Mouse (Mus musculus): ENCODE results near the gene Efcab14. TPM values are rescaled to one million over a fixed set of nuclear protein-coding genes. Genes with fewer than 3 reads are reported as not detected.

Efcab14 gene
- polyA plus RNA-seq, 1 experiment from 2014 or later: 26.2 TPM

DNA sequence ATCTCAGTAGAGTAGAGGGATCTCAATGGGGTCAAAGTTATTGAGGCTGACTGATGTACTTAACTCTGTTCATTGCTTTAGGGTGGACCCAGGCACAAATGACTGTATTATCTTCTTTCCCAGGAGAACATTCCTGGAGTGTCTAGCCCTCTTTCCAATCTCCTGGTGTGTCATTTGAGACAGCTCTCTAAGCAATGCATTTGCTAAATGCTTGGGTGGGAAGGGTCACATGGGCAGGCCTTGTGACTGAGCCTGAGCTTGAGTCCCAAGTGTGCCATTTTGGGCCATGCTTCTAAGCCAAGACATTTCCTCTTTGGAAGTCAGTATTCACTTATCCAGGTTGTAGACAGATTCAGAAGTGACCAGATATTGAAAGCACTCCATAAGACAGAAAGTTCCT lies 83.9 kb downstream of the Efcab14 start:
- no peaks in the 10 kb centered on the region for H3K4me1 ChIP-seq (ENCODE audit: control insufficient read depth, insufficient read depth, low read length)
- H3K27ac ChIP-seq (ENCODE audit: low read depth, low read length): no peak overlapping the region
- no peaks in the 10 kb centered on the region for H3K27me3 ChIP-seq (ENCODE audit: control insufficient read depth, insufficient read depth, low read length)
- H3K9me3 ChIP-seq (ENCODE audit: control insufficient read depth, low read length): no peaks in the 10 kb centered on the region
- H3K9ac ChIP-seq (replicated peaks; ENCODE audit: low read depth, low read length): no peak overlapping the region
- ATAC-seq (ENCODE audit: low read depth): no peak
- no peak overlapping the region for H3K4me2 ChIP-seq (ENCODE audit: low read depth, low read length)
- H3K36me3 ChIP-seq (ENCODE audit: control insufficient read depth, insufficient read depth, low read length): no peaks in the 10 kb centered on the region
- no peak overlapping the region for H3K4me3 ChIP-seq (ENCODE audit: low read depth, low read length)

DNA sequence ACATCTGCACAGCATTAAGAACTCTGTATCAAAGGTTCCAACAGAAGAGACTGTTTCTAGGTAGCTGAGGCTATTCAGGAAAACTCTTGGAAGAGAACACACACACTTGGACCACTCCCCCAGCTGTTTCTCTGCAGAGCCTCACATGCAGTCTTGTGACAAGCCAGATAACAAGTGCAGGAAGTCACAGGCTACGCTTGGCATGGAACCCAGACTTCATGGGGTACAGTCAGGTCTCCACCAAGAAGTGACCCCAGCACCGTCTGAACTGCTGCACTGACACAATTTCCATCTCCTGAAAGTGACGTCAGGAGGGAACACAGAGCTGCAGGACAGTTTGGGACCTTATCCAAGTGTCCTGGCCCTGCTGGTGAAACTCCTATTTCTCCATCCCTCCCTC lies 84.4 kb downstream of the Efcab14 start:
- Histone ChIP-seq H3K4me1 (ENCODE audit: control insufficient read depth, insufficient read depth, low read length) (no peaks in the 10 kb centered on the region), H3K27ac (ENCODE audit: low read depth, low read length) (no peak overlapping the region), H3K9ac (replicated peaks; ENCODE audit: low read depth, low read length) (no peak overlapping the region), H3K36me3 (ENCODE audit: control insufficient read depth, insufficient read depth, low read length) (no peaks in the 10 kb centered on the region), H3K27me3 (ENCODE audit: control insufficient read depth, insufficient read depth, low read length) (no peaks in the 10 kb centered on the region), H3K4me2 (ENCODE audit: low read depth, low read length) (no peak overlapping the region), H3K4me3 (ENCODE audit: low read depth, low read length) (no peak overlapping the region), H3K9me3 (ENCODE audit: control insufficient read depth, low read length) (no peaks in the 10 kb centered on the region)
- WGBS: 77% methylated on average over 3 of the region's 3 CpGs
- ATAC-seq (ENCODE audit: low read depth): no peak

DNA sequence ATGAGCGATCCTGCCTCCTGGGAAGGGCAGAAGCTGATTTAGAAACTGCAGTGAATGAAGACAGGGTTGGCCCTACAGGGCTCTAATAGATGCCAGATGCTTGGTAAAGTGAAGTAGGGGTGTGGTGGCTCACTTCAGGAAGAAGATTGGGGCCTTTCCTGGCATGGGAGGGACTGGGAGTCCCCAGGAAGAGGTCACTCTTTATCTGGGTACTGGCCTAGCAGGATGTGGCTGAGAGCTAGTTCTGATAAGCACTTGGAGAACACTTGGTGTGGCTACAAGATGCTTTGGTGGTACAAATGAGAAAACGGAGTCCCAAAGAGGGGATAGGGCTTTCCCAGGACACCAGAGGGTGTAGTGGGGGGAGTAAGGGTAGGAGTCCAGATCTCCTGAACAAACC lies 86.6 kb downstream of the Efcab14 start:
- no peak for ATAC-seq (ENCODE audit: low read depth)
- Histone ChIP-seq H3K27ac (ENCODE audit: low read depth, low read length) (no peak overlapping the region), H3K9me3 (ENCODE audit: control insufficient read depth, low read length) (no peaks in the 10 kb centered on the region), H3K4me2 (ENCODE audit: low read depth, low read length) (no peak overlapping the region), H3K9ac (replicated peaks; ENCODE audit: low read depth, low read length) (no peak overlapping the region), H3K36me3 (ENCODE audit: control insufficient read depth, insufficient read depth, low read length) (no peaks in the 10 kb centered on the region), H3K27me3 (ENCODE audit: control insufficient read depth, insufficient read depth, low read length) (no peaks in the 10 kb centered on the region), H3K4me3 (ENCODE audit: low read depth, low read length) (no peak overlapping the region), H3K4me1 (ENCODE audit: control insufficient read depth, insufficient read depth, low read length) (no peaks in the 10 kb centered on the region)
- WGBS: 75% methylated on average over 2 of the region's 2 CpGs

DNA sequence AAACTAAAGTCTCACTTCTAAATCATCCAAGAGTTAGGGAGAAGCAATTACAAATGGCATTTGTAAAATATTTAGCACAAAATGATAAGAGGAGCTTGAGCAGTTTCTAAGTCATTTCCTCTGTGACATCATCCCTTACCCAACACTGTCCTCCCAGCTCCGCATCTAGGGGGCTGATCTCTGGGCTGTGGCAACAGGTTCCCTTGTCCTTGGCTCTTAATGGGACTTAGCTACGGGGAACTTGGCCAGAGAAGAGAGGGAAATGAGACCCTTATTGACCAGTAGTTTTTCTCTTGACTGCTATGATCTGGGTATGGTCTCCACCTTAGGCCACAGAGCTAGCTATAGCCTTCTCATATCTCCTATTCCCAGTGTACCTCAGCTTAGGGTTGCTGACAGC lies 87.7 kb downstream of the Efcab14 start:
- Histone ChIP-seq H3K9ac (replicated peaks; ENCODE audit: low read depth, low read length) (no peak overlapping the region), H3K27me3 (ENCODE audit: control insufficient read depth, insufficient read depth, low read length) (no peaks in the 10 kb centered on the region), H3K4me2 (ENCODE audit: low read depth, low read length) (no peak overlapping the region), H3K4me1 (ENCODE audit: control insufficient read depth, insufficient read depth, low read length) (no peaks in the 10 kb centered on the region), H3K4me3 (ENCODE audit: low read depth, low read length) (no peak overlapping the region), H3K27ac (ENCODE audit: low read depth, low read length) (no peak overlapping the region), H3K36me3 (ENCODE audit: control insufficient read depth, insufficient read depth, low read length) (no peaks in the 10 kb centered on the region), H3K9me3 (ENCODE audit: control insufficient read depth, low read length) (no peaks in the 10 kb centered on the region)
- WGBS: 84% methylated on average over 2 of the region's 2 CpGs
- no peak for ATAC-seq (ENCODE audit: low read depth)

Other genes with a start within 250 kb of the Efcab14 start
- not detected in 2 replicates for gene Cyp4a14, start 241.6 kb upstream of the Efcab14 start, polyA plus RNA-seq (2014; fragmentation: Nextera tagmentation; extraction: Ambion mirVana)
- gene Cyp4a10, start 219.5 kb upstream of the Efcab14 start, polyA plus RNA-seq (2014; fragmentation: Nextera tagmentation; extraction: Ambion mirVana): not detected in 2 replicates
- not detected in 2 replicates for gene Cyp4a31, start 174.1 kb upstream of the Efcab14 start, polyA plus RNA-seq (2014; fragmentation: Nextera tagmentation; extraction: Ambion mirVana)
- not detected in 2 replicates for gene Cyp4a32, start 136.8 kb upstream of the Efcab14 start, polyA plus RNA-seq (2014; fragmentation: Nextera tagmentation; extraction: Ambion mirVana)
- gene Cyp4b1, start 90.0 kb upstream of the Efcab14 start, polyA plus RNA-seq (2014; fragmentation: Nextera tagmentation; extraction: Ambion mirVana): 0.18 and 0.48 TPM in 2 replicates
- gene Tex38, start 43.3 kb downstream of the Efcab14 start, polyA plus RNA-seq (2014; fragmentation: Nextera tagmentation; extraction: Ambion mirVana): 0.54 TPM in 1 of 2 replicates, not detected in the other
- gene Atpaf1, start 47.1 kb downstream of the Efcab14 start, polyA plus RNA-seq (2014; fragmentation: Nextera tagmentation; extraction: Ambion mirVana): 42.7 and 48.1 TPM in 2 replicates
- 4.7 and 5.6 TPM in 2 replicates for gene Mob3c, start 90.3 kb downstream of the Efcab14 start, polyA plus RNA-seq (2014; fragmentation: Nextera tagmentation; extraction: Ambion mirVana)
- gene Mknk1, start 101.5 kb downstream of the Efcab14 start, polyA plus RNA-seq (2014; fragmentation: Nextera tagmentation; extraction: Ambion mirVana): 19.9 and 23.0 TPM in 2 replicates
- 0.09 and 0.27 TPM in 2 replicates for gene Kncn, start 146.7 kb downstream of the Efcab14 start, polyA plus RNA-seq (2014; fragmentation: Nextera tagmentation; extraction: Ambion mirVana)
- 2.0 TPM in 1 of 2 replicates, not detected in the other for gene 6430628N08Rik, start 152.9 kb downstream of the Efcab14 start, polyA plus RNA-seq (2014; fragmentation: Nextera tagmentation; extraction: Ambion mirVana)
- 0.62 and 0.85 TPM in 2 replicates for gene Dmbx1, start 202.2 kb downstream of the Efcab14 start, polyA plus RNA-seq (2014; fragmentation: Nextera tagmentation; extraction: Ambion mirVana)